ENCODE assay signal across 8 mouse cellular contexts in genomic region chr3:65529471-65530215, GRCm38 (mm10). TPM values are rescaled to one million over a fixed set of nuclear protein-coding genes. Genes with fewer than 3 reads are reported as not detected.
A peak's percentile ranks its signal among the peaks of the same experiment; 100 is the strongest.
DNase-seq lines count a peak whose midpoint lies in the region; ATAC-seq and TF ChIP-seq lines count a peak whose summit lies in the region.

No protein-coding gene starts in this region.

- H3K9me3 ChIP-seq in ES-E14 (ENCODE audit: control insufficient read depth, insufficient read depth, low read depth, low read length), result no peaks in the 10 kb centered on the region
- H3K9me3 ChIP-seq in midbrain, embryonic 13.5 days, result no peaks in the 10 kb centered on the region

- H3K4me1 ChIP-seq in ES-E14 (ENCODE audit: control insufficient read depth in 2 of 2, insufficient read depth in 2 of 2, low read length in 2 of 2, poor library complexity in 1 of 2), result 0 out of 4 replicates have a peak, but pooled peaks cover 2 to 3% of the 10 kb centered on the region in 2 experiments
- H3K4me1 ChIP-seq in midbrain, embryonic 13.5 days (replicated peaks), result peaks cover 17% of the 10 kb centered on the region

- no peaks in the 10 kb centered on the region for H3K27me3 ChIP-seq in midbrain, embryonic 13.5 days

- DNase-seq in layer of hippocampus, adult 2 months (ENCODE audit: low spot score in 2 of 2), result peak; percentile 19 to 41
- DNase-seq in layer of hippocampus, adult 18-20 months (ENCODE audit: low spot score in 2 of 2), result no peak
- DNase-seq in ES-E14 (ENCODE audit: low read depth, low spot score), result no peak
- peak; percentile 43 for DNase-seq in cerebellum, adult 8-10 months
- peak; percentile 29 for DNase-seq in heart, adult 8-10 months (ENCODE audit: low spot score)
- DNase-seq in left cerebral cortex, postnatal 10 days (ENCODE audit: extremely low spot score in 1 of 2, low spot score in 2 of 2), result peak; percentile 21 to 34
- no peak for DNase-seq in natural killer cell, adult 2 months (ENCODE audit: low spot score in 2 of 2)

- H3K9ac ChIP-seq in ES-E14 (ENCODE audit: insufficient read depth, low read depth, low read length, poor library complexity, severe bottlenecking), result peak overlapping the region; percentile 91
- H3K9ac ChIP-seq in midbrain, embryonic 13.5 days (replicated peaks), result peak overlapping the region; percentile 93

- WGBS in midbrain, embryonic 13.5 days, result 2% methylated on average over 19 of the region's 19 CpGs

- H3K27ac ChIP-seq in layer of hippocampus, adult 2 months, result peak overlapping the region; percentile 98
- H3K27ac ChIP-seq in ES-E14 (ENCODE audit: insufficient read depth, low read depth, low read length, poor library complexity, severe bottlenecking), result peak overlapping the region; percentile 26; the same call in 1 of the 2 replicates
- H3K27ac ChIP-seq in midbrain, embryonic 13.5 days, result peak overlapping the region; percentile 99

- peak overlapping the region; percentile 81 for H3K4me2 ChIP-seq in midbrain, embryonic 13.5 days (replicated peaks)

- in situ Hi-C loops in ES-E14 (cut with MboI; ENCODE audit: low sequenced_read_pairs in 2 of 2, unreplicated experiment in 2 of 2), result no loop called here

- TF ChIP-seq CTCF in layer of hippocampus, adult 2 months (conservative IDR thresholded peaks at IDR 0.05), result no peak; the same call in none of the 2 replicates

- H3K36me3 ChIP-seq in ES-E14 (ENCODE audit: control insufficient read depth, insufficient read depth, low read length, poor library complexity, severe bottlenecking), result peaks cover 7% of the 10 kb centered on the region; the same call in 1 of the 2 replicates
- peaks cover 9% of the 10 kb centered on the region for H3K36me3 ChIP-seq in midbrain, embryonic 13.5 days

- intact Hi-C loops in left cerebral cortex, postnatal 10 days (cut with DNase I), result loop anchor here (2.0 to 5.0 kb wide), 4 partner anchors 128 to 401 kb away; partner anchors contain the start of gene Ssr3

- peak overlapping the region; percentile 97 for H3K4me3 ChIP-seq in layer of hippocampus, adult 2 months
- H3K4me3 ChIP-seq in ES-E14 (ENCODE audit: insufficient read depth in 1 of 2, low read depth in 1 of 2, low read length in 2 of 2, poor library complexity in 1 of 2, severe bottlenecking in 1 of 2), result peak overlapping the region; percentile 80 to 96
- peak overlapping the region; percentile 94 for H3K4me3 ChIP-seq in midbrain, embryonic 13.5 days (replicated peaks)

- peak; percentile 13 for ATAC-seq in midbrain, embryonic 13.5 days

TF ChIP-seq in ES-E14, 5 proteins besides CTCF, POLR2A, EP300 and RAD21:
- TF ChIP-seq MAFK (IDR thresholded peaks at IDR 0.05; ENCODE audit: insufficient read depth, low read depth, low read length) (peak; percentile 79), ZNF384 (IDR thresholded peaks at IDR 0.05; ENCODE audit: low read depth, low read length) (no peak)

RNA-seq across cellular contexts. Expression of gene Tiparp, which starts 1.4 kb away (rescaled TPM):
- 10 to 100 TPM; 14.7 to 16.9 TPM for total RNA-seq in layer of hippocampus, adult 2 months (2021)
- total RNA-seq in layer of hippocampus, adult 18-20 months (2021), result 10 to 100 TPM; 17.2 to 19.8 TPM
- total RNA-seq in ES-E14 (2012; rRNA removed), result 22.8 and 24.6 TPM in 2 replicates
- 10 to 100 TPM in 1 of 4 experiments, 1 to 10 TPM in 3; 8.0 to 11.8 (median 9.0) TPM for total RNA-seq in heart, adult 8-10 months (2022)
- total RNA-seq in left cerebral cortex, postnatal 10 days (2021), result 10 to 100 TPM; 15.0 to 15.4 TPM
- polyA plus RNA-seq in midbrain, embryonic 13.5 days (2015; fragmentation: Nextera tagmentation; extraction: Ambion mirVana), result 30.7 and 30.9 TPM in 2 replicates

Comparison
In these comparisons a context has a peak if more than half of its experiments do, and no peak if none do; other contexts are left out.
1. DNase-seq: peak in layer of hippocampus, adult 2 months (2 of 2), cerebellum, adult 8-10 months (single experiment), heart, adult 8-10 months (single experiment) and left cerebral cortex, postnatal 10 days (2 of 2); none in layer of hippocampus, adult 18-20 months (0 of 2), ES-E14 (single experiment) and natural killer cell, adult 2 months (0 of 2).
2. H3K27ac ChIP-seq: peak in every context shown above with its lines; median percentile 99 in midbrain, embryonic 13.5 days; 98 in layer of hippocampus, adult 2 months; 26 in ES-E14.
3. Peak in every context shown above with its lines, with median percentiles within 50 percentile points of each other: H3K4me3 ChIP-seq.